Mouse (Mus musculus) ovary, postnatal 10 days (tissue): ENCODE data around the gene Psmb2.

Experiments
- DNase-seq: peaks from one replicate; pipeline ENCODE4 v3.0.0; 2022; ENCODE audit warnings: low spot score

Gene Psmb2

GRCm38 (mm10) chr4:126677054-126678003 is at the start of gene Psmb2:
Gene Psmb2 (plus strand): TSS chr4:126677630.
- DNase-seq: peak; percentile 99

GRCm38 (mm10) chr4:126631922-126632321 is 45.5 kb upstream of the Psmb2 start:
- no peak for DNase-seq

GRCm38 (mm10) chr4:126632668-126633067 is 44.8 kb upstream of the Psmb2 start:
- no peak for DNase-seq

GRCm38 (mm10) chr4:126636330-126636729 is 41.1 kb upstream of the Psmb2 start:
- DNase-seq: no peak

GRCm38 (mm10) chr4:126637446-126637845 is 40.0 kb upstream of the Psmb2 start:
- no peak for DNase-seq

- DNase-seq: no peak
These were observed 38.1 kb upstream of the Psmb2 start for GRCm38 (mm10) chr4:126639339-126639738.

- DNase-seq: no peak
These were observed 35.5 kb upstream of the Psmb2 start for GRCm38 (mm10) chr4:126641901-126642300.

- no peak for DNase-seq
These were observed 33.6 kb upstream of the Psmb2 start for GRCm38 (mm10) chr4:126643815-126644214.

- no peak for DNase-seq
These were observed 33.0 kb upstream of the Psmb2 start for GRCm38 (mm10) chr4:126644333-126644963.

- DNase-seq: no peak
These were observed 29.2 kb upstream of the Psmb2 start for GRCm38 (mm10) chr4:126647996-126648910.

- DNase-seq: no peak
These were observed 24.3 kb upstream of the Psmb2 start for GRCm38 (mm10) chr4:126653148-126653547.

GRCm38 (mm10) chr4:126655356-126655755 is 22.1 kb upstream of the Psmb2 start:
- DNase-seq: no peak

- DNase-seq: no peak
These were observed 16.2 kb upstream of the Psmb2 start for GRCm38 (mm10) chr4:126661249-126661648.

- DNase-seq: no peak
These were observed 10.4 kb upstream of the Psmb2 start for GRCm38 (mm10) chr4:126667075-126667474.

- DNase-seq: no peak
These were observed 4.9 kb downstream of the Psmb2 start for GRCm38 (mm10) chr4:126682298-126682697.

GRCm38 (mm10) chr4:126683084-126683483 is 5.7 kb downstream of the Psmb2 start:
- no peak for DNase-seq

GRCm38 (mm10) chr4:126689457-126689856 is 12.0 kb downstream of the Psmb2 start:
- DNase-seq: no peak

- DNase-seq: no peak
These were observed 15.6 kb downstream of the Psmb2 start for GRCm38 (mm10) chr4:126693021-126693420.

- DNase-seq: no peak
These were observed 19.5 kb downstream of the Psmb2 start for GRCm38 (mm10) chr4:126696908-126697307.

GRCm38 (mm10) chr4:126706630-126707438 is 29.4 kb downstream of the Psmb2 start:
- no peak for DNase-seq

- no peak for DNase-seq
These were observed 30.0 kb downstream of the Psmb2 start for GRCm38 (mm10) chr4:126707439-126707826.
